ENCODE assay signal across 24 mouse cellular contexts in genomic region chr7:73761691-73762189, GRCm38 (mm10). TPM values are rescaled to one million over a fixed set of nuclear protein-coding genes. Genes with fewer than 3 reads are reported as not detected.
DNase-seq lines count a peak whose midpoint lies in the region; ATAC-seq and TF ChIP-seq lines count a peak whose summit lies in the region.
"Had no signal": no experiment of that assay in that cellular context is flagged by ENCODE, and none has a peak within 500 bp of the region (broad histone marks: within the 10 kb centered on the region; RNA-seq: fewer than 3 reads in every experiment).

No protein-coding gene starts in this region.

- 0 out of 2 replicates have a peak, but pooled peaks cover 6% of the 10 kb centered on the region for H3K4me1 ChIP-seq in lung, embryonic 16.5 days (replicated peaks; ENCODE audit: control insufficient read depth, insufficient read depth, low read length)
- H3K4me1 ChIP-seq in kidney, adult 2 months (ENCODE audit: control insufficient read depth, insufficient read depth, low read length): no peaks in the 10 kb centered on the region
- H3K4me1 ChIP-seq: embryonic facial prominence, embryonic 13.5 days; forebrain, embryonic 12.5 days had no signal

- no peaks in the 10 kb centered on the region for H3K36me3 ChIP-seq in lung, embryonic 16.5 days (ENCODE audit: control insufficient read depth, insufficient read depth, low read length)
- no peaks in the 10 kb centered on the region for H3K36me3 ChIP-seq in kidney, adult 2 months (ENCODE audit: control insufficient read depth, insufficient read depth, low read length)
- H3K36me3 ChIP-seq: forebrain, embryonic 12.5 days had no signal

- no peak for TF ChIP-seq POLR2A in kidney, adult 2 months (IDR thresholded peaks at IDR 0.05; ENCODE audit: low read depth, low read length)

- ATAC-seq in lung, embryonic 16.5 days (ENCODE audit: low read depth): peak; percentile 56; the same call in 1 of the 2 replicates
- ATAC-seq in granulocyte monocyte progenitor cell, adult 5-6 weeks (replicated peaks; ENCODE audit: poor library complexity, severe bottlenecking): peak; percentile 37; the same call in 1 of the 2 replicates
- ATAC-seq: forebrain, embryonic 16.5 days; hindbrain, postnatal 0 days; Patski had no signal

- DNase-seq in lung, postnatal 14 days: no peak
- peak; percentile 61 for DNase-seq in lung, postnatal 25 days (ENCODE audit: low spot score)
- no peak for DNase-seq in cerebellum, postnatal 10 days
- no peak for DNase-seq in heart, postnatal 4 days
- DNase-seq in kidney, adult 2 months: no peak
- DNase-seq: adrenal gland, postnatal 10 days; cerebellum, adult 11 months; cerebellum, adult 2 months; cerebellum, adult 9-11 months; cerebellum, postnatal 36 days; embryo, embryonic 11 days; gastrocnemius, postnatal 10 days; gastrocnemius, postnatal 36 days had no signal

- no peak overlapping the region for H3K27ac ChIP-seq in lung, embryonic 16.5 days (ENCODE audit: low read length)
- H3K27ac ChIP-seq in kidney, adult 2 months (ENCODE audit: insufficient read depth, low read depth, low read length): no peak overlapping the region
- H3K27ac ChIP-seq: embryonic facial prominence, embryonic 10.5 days; embryonic facial prominence, embryonic 13.5 days; forebrain, embryonic 12.5 days; hindbrain, embryonic 14.5 days; hindbrain, postnatal 0 days had no signal

- no peak overlapping the region for H3K9ac ChIP-seq in lung, embryonic 16.5 days (ENCODE audit: low read length)
- H3K9ac ChIP-seq: embryonic facial prominence, embryonic 13.5 days; forebrain, embryonic 12.5 days; hindbrain, embryonic 14.5 days had no signal

- no peak overlapping the region for H3K4me2 ChIP-seq in lung, embryonic 16.5 days (ENCODE audit: low read depth, low read length)
- H3K4me2 ChIP-seq: embryonic facial prominence, embryonic 13.5 days; forebrain, embryonic 12.5 days; heart, embryonic 11.5 days; hindbrain, embryonic 14.5 days had no signal

- TF ChIP-seq CTCF in kidney, adult 2 months (conservative IDR thresholded peaks at IDR 0.05; ENCODE audit: insufficient read depth, insufficient read length, low read depth, low read length): no peak

- WGBS in lung, embryonic 16.5 days: 51% methylated on average over 8 of the region's 8 CpGs
- 75% methylated on average over 8 of the region's 8 CpGs for WGBS in kidney, adult 2 months

- H3K9me3 ChIP-seq in lung, embryonic 16.5 days (ENCODE audit: control insufficient read depth, low read length): no peaks in the 10 kb centered on the region
- H3K9me3 ChIP-seq: embryonic facial prominence, embryonic 10.5 days; embryonic facial prominence, embryonic 13.5 days; forebrain, embryonic 12.5 days had no signal

- no peak overlapping the region for H3K4me3 ChIP-seq in lung, embryonic 16.5 days (ENCODE audit: low read length)
- no peak overlapping the region for H3K4me3 ChIP-seq in kidney, adult 2 months (ENCODE audit: insufficient read depth, low read depth, low read length)
- H3K4me3 ChIP-seq: embryonic facial prominence, embryonic 10.5 days; embryonic facial prominence, embryonic 13.5 days; erythroblast, embryonic 14.5 days; forebrain, embryonic 12.5 days had no signal

- H3K27me3 ChIP-seq in lung, embryonic 16.5 days (ENCODE audit: control insufficient read depth, insufficient read depth, low read depth, low read length): no peaks in the 10 kb centered on the region
- no peaks in the 10 kb centered on the region for H3K27me3 ChIP-seq in kidney, adult 2 months (replicated peaks; ENCODE audit: control insufficient read depth, insufficient read depth, low read length)
- H3K27me3 ChIP-seq: embryonic facial prominence, embryonic 13.5 days; forebrain, embryonic 12.5 days; Patski had no signal

RNA-seq across cellular contexts. Expression of gene Fam174b, which starts 21.6 kb away (rescaled TPM):
- polyA plus RNA-seq in lung, embryonic 16.5 days (2015; fragmentation: Nextera tagmentation; extraction: Ambion mirVana): 63.4 and 65.6 TPM in 2 replicates
- 3.0 and 5.8 TPM in 2 replicates for total RNA-seq in granulocyte monocyte progenitor cell, adult 5-6 weeks (2014; fragmentation: Nextera tagmentation)
- 3.9 and 6.6 TPM in 2 replicates for total RNA-seq in granulocyte monocyte progenitor cell, adult 5-6 weeks (2017)
- total RNA-seq in heart, postnatal 4 days (2021): 100 to 1,000 TPM; 112 to 113 TPM
- polyA plus RNA-seq in kidney, adult 2 months (2012; rRNA removed): 17.1 and 17.4 TPM in 2 replicates
- polyA plus RNA-seq: erythroblast, embryonic 14.5 days had no signal

Comparison
In these comparisons a context has a peak if more than half of its experiments do, and no peak if none do; other contexts are left out.
1. RNA of gene Fam174b, which starts 21.6 kb away (total RNA-seq): 112 to 113 TPM in heart, postnatal 4 days; 3.0 to 6.6 TPM in granulocyte monocyte progenitor cell, adult 5-6 weeks; every median in the first group is over 10 times any median in the second.